Mouse (Mus musculus) spleen, adult 2 months (tissue): ENCODE data around the gene Fam131a.

ENCODE experiments used
- CTCF ChIP-seq: fragments of 200-500 bp; IDR thresholded peaks from 2 replicates; pipeline ENCODE4 v1.5.1; 2011; ENCODE audit warnings: mild to moderate bottlenecking, inconsistent platforms; ENCODE audit not compliant: insufficient read depth, insufficient read length, insufficient replicate concordance; ENCODE audit errors: extremely low read depth
- POLR2A ChIP-seq: fragments of 200-500 bp; IDR thresholded peaks from 2 replicates; pipeline ENCODE4 v1.6.1; 2011; ENCODE audit warnings: low read depth, low read length, inconsistent platforms

DNA sequence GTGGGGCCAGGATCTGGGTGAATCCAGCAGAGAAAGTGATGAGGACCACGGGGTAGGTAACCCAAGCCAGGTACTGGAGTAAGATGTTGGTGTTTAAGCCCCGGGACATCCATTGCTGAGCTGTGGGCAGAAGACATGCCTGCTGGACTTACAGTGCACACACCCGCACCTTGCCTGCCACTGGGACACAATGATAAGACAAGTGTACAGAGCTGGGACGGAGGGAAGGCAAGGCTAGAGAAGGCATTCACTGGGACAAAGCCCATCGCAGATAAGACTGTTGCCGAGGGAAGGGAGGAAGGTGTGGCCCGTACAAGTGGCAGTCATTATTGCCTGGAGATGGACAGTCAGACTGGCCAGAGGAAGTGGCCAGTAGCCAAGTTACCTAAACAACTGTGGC lies 19.8 kb downstream of the Fam131a start:
- TF ChIP-seq CTCF (no peak), POLR2A (no peak)
